Mouse (Mus musculus): ENCODE results near the gene Prps1l1. TPM values are rescaled to one million over a fixed set of nuclear protein-coding genes. Genes with fewer than 3 reads are reported as not detected.

Gene Prps1l1
- total RNA-seq, 1 experiment = not detected

- TF ChIP-seq ZC3H11A (IDR thresholded peaks at IDR 0.05; ENCODE audit: borderline replicate concordance, low read depth, low read length) = no peak
- no peak for TF ChIP-seq CHD2 (IDR thresholded peaks at IDR 0.05; ENCODE audit: low read depth, low read length)
- DNase-seq (ENCODE audit: low read depth, low spot score) = no peak
- H3K9me3 ChIP-seq (ENCODE audit: control insufficient read depth, insufficient read depth, low read depth, low read length) = no peaks in the 10 kb centered on the region
- H3K4me3 ChIP-seq (ENCODE audit: insufficient read depth in 1 of 2, low read depth in 1 of 2, low read length in 2 of 2, poor library complexity in 1 of 2, severe bottlenecking in 1 of 2) = no peak overlapping the region
- in situ Hi-C loops (cut with MboI; ENCODE audit: low sequenced_read_pairs in 2 of 2, unreplicated experiment in 2 of 2) = no loop called here
- no peaks in the 10 kb centered on the region for H3K36me3 ChIP-seq (ENCODE audit: control insufficient read depth, insufficient read depth, low read length, poor library complexity, severe bottlenecking)
- H3K4me1 ChIP-seq (ENCODE audit: control insufficient read depth in 2 of 2, insufficient read depth in 2 of 2, low read length in 2 of 2, poor library complexity in 1 of 2) = no peaks in the 10 kb centered on the region
- no peak overlapping the region for H3K27ac ChIP-seq (ENCODE audit: insufficient read depth, low read depth, low read length, poor library complexity, severe bottlenecking)
- no peak overlapping the region for H3K9ac ChIP-seq (ENCODE audit: insufficient read depth, low read depth, low read length, poor library complexity, severe bottlenecking)
Measured at GRCm38 (mm10) chr12:34998778-34999467, 14.4 kb downstream of the Prps1l1 start.

- no peak overlapping the region for H3K4me3 ChIP-seq (ENCODE audit: insufficient read depth in 1 of 2, low read depth in 1 of 2, low read length in 2 of 2, poor library complexity in 1 of 2, severe bottlenecking in 1 of 2)
- no peaks in the 10 kb centered on the region for H3K4me1 ChIP-seq (ENCODE audit: control insufficient read depth in 2 of 2, insufficient read depth in 2 of 2, low read length in 2 of 2, poor library complexity in 1 of 2)
- DNase-seq (ENCODE audit: low read depth, low spot score) = no peak
- no peak overlapping the region for H3K27ac ChIP-seq (ENCODE audit: insufficient read depth, low read depth, low read length, poor library complexity, severe bottlenecking)
- in situ Hi-C loops (cut with MboI; ENCODE audit: low sequenced_read_pairs in 2 of 2, unreplicated experiment in 2 of 2) = no loop called here
- H3K9ac ChIP-seq (ENCODE audit: insufficient read depth, low read depth, low read length, poor library complexity, severe bottlenecking) = no peak overlapping the region
- no peaks in the 10 kb centered on the region for H3K9me3 ChIP-seq (ENCODE audit: control insufficient read depth, insufficient read depth, low read depth, low read length)
- H3K36me3 ChIP-seq (ENCODE audit: control insufficient read depth, insufficient read depth, low read length, poor library complexity, severe bottlenecking) = no peaks in the 10 kb centered on the region
- TF ChIP-seq ZNF384 (IDR thresholded peaks at IDR 0.05; ENCODE audit: low read depth, low read length) = no peak
- TF ChIP-seq ZC3H11A (IDR thresholded peaks at IDR 0.05; ENCODE audit: borderline replicate concordance, low read depth, low read length) = no peak
- TF ChIP-seq MAFK (IDR thresholded peaks at IDR 0.05; ENCODE audit: insufficient read depth, low read depth, low read length) = no peak
Measured at GRCm38 (mm10) chr12:35000323-35000722, 15.8 kb downstream of the Prps1l1 start.

- Histone ChIP-seq H3K36me3 (ENCODE audit: control insufficient read depth, insufficient read depth, low read length, poor library complexity, severe bottlenecking) (no peaks in the 10 kb centered on the region), H3K9me3 (ENCODE audit: control insufficient read depth, insufficient read depth, low read depth, low read length) (no peaks in the 10 kb centered on the region), H3K4me3 (ENCODE audit: insufficient read depth in 1 of 2, low read depth in 1 of 2, low read length in 2 of 2, poor library complexity in 1 of 2, severe bottlenecking in 1 of 2) (no peak overlapping the region), H3K4me1 (ENCODE audit: control insufficient read depth in 2 of 2, insufficient read depth in 2 of 2, low read length in 2 of 2, poor library complexity in 1 of 2) (no peaks in the 10 kb centered on the region), H3K9ac (ENCODE audit: insufficient read depth, low read depth, low read length, poor library complexity, severe bottlenecking) (no peak overlapping the region), H3K27ac (ENCODE audit: insufficient read depth, low read depth, low read length, poor library complexity, severe bottlenecking) (no peak overlapping the region)
- TF ChIP-seq HCFC1 (IDR thresholded peaks at IDR 0.05; ENCODE audit: borderline replicate concordance, insufficient read depth, low read length) (no peak), CHD2 (IDR thresholded peaks at IDR 0.05; ENCODE audit: low read depth, low read length) (no peak), ZC3H11A (IDR thresholded peaks at IDR 0.05; ENCODE audit: borderline replicate concordance, low read depth, low read length) (no peak), MAFK (IDR thresholded peaks at IDR 0.05; ENCODE audit: insufficient read depth, low read depth, low read length) (no peak), ZNF384 (IDR thresholded peaks at IDR 0.05; ENCODE audit: low read depth, low read length) (no peak)
- in situ Hi-C loops (cut with MboI; ENCODE audit: low sequenced_read_pairs in 2 of 2, unreplicated experiment in 2 of 2) = no loop called here
- DNase-seq (ENCODE audit: low read depth, low spot score) = no peak
Measured at GRCm38 (mm10) chr12:35005748-35006147, 21.2 kb downstream of the Prps1l1 start.

- Histone ChIP-seq H3K27ac (ENCODE audit: insufficient read depth, low read depth, low read length, poor library complexity, severe bottlenecking) (no peak overlapping the region), H3K4me3 (ENCODE audit: insufficient read depth in 1 of 2, low read depth in 1 of 2, low read length in 2 of 2, poor library complexity in 1 of 2, severe bottlenecking in 1 of 2) (no peak overlapping the region), H3K4me1 (ENCODE audit: control insufficient read depth in 2 of 2, insufficient read depth in 2 of 2, low read length in 2 of 2, poor library complexity in 1 of 2) (no peaks in the 10 kb centered on the region), H3K9ac (ENCODE audit: insufficient read depth, low read depth, low read length, poor library complexity, severe bottlenecking) (no peak overlapping the region), H3K36me3 (ENCODE audit: control insufficient read depth, insufficient read depth, low read length, poor library complexity, severe bottlenecking) (no peaks in the 10 kb centered on the region), H3K9me3 (ENCODE audit: control insufficient read depth, insufficient read depth, low read depth, low read length) (no peaks in the 10 kb centered on the region)
- DNase-seq (ENCODE audit: low read depth, low spot score) = no peak
- in situ Hi-C loops (cut with MboI; ENCODE audit: low sequenced_read_pairs in 2 of 2, unreplicated experiment in 2 of 2) = no loop called here
- TF ChIP-seq HCFC1 (IDR thresholded peaks at IDR 0.05; ENCODE audit: borderline replicate concordance, insufficient read depth, low read length) = no peak
- no peak for TF ChIP-seq CHD2 (IDR thresholded peaks at IDR 0.05; ENCODE audit: low read depth, low read length)
- TF ChIP-seq ZC3H11A (IDR thresholded peaks at IDR 0.05; ENCODE audit: borderline replicate concordance, low read depth, low read length) = no peak
- TF ChIP-seq MAFK (IDR thresholded peaks at IDR 0.05; ENCODE audit: insufficient read depth, low read depth, low read length) = no peak
- no peak for TF ChIP-seq ZNF384 (IDR thresholded peaks at IDR 0.05; ENCODE audit: low read depth, low read length)
Measured at GRCm38 (mm10) chr12:35007851-35008250, 23.3 kb downstream of the Prps1l1 start.
